Mouse (Mus musculus) olfactory bulb, adult 2 months (tissue): ENCODE data around the gene Slc16a3.

Experiments
- CTCF ChIP-seq: fragments of 200-500 bp; IDR thresholded peaks from 2 replicates; pipeline ENCODE4 v1.5.1; 2012; ENCODE audit warnings: low read depth, mild to moderate bottlenecking, low read length, moderate library complexity; ENCODE audit not compliant: insufficient read depth
- POLR2A ChIP-seq: fragments of 200-500 bp; IDR thresholded peaks from 2 replicates; pipeline ENCODE4 v1.6.1; 2012; ENCODE audit warnings: mild to moderate bottlenecking, low read depth, low read length, moderate library complexity; ENCODE audit not compliant: insufficient read depth

DNA sequence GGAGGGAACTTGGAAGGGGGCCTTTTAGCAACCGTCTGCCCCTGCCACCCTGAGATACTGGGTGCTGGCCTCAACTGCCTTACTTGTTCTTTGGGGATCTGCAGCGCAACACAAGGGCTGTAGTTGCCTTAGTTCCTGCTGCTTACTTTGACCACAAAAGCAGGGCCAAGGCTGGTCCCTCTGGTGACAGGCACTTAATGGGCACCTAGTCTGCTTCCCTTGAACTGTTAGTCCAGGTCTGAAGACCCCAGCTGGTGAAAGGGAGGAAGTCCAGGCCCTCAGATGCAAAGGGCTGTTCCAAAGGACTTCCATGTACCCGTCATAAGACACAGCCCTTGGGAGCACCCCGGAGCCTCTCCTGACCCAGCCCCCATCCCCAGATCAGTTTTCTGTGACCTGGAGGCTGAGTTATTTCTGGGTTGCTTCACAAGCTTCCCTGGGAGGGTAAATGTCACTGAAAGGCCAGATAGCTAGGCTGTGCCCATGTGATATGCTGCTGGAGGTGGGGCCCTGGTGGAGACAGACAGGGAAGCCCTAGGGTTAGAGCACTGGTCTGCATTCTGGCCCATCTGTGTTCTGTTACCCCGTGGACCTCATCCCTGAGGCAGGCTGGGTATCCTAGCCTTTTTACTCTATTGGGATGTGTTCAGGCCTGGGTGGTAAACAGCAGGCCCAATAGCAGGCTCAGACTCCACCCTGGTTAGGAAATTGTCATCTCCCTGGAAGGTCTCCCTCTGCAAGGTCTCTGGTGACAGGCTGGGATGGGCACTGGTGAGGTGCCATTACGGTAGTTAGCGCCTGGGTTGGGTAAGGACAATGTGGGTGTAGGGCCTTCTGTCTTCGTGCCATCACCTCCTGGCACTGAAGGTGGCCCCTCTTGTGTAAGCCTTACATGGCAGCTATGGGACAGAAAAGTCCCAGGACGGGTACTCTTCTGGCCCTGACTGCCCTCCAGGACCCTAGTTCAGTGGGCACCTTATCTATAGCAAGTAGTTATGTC is 3.8 kb downstream of the Slc16a3 start:
- TF ChIP-seq CTCF (no peak), POLR2A (no peak)
